9 mouse cellular contexts compared by ENCODE assay signal in genomic region chr5:142973971-142974370, GRCm38 (mm10). TPM values are rescaled to one million over a fixed set of nuclear protein-coding genes. Genes with fewer than 3 reads are reported as not detected.
A peak's percentile ranks its signal among the peaks of the same experiment; 100 is the strongest.
DNase-seq lines count a peak whose midpoint lies in the region; ATAC-seq and TF ChIP-seq lines count a peak whose summit lies in the region.
"Had no signal": no experiment of that assay in that cellular context is flagged by ENCODE, and none has a peak within 500 bp of the region (broad histone marks: within the 10 kb centered on the region; RNA-seq: fewer than 3 reads in every experiment).

No protein-coding gene starts in this region.

- H3K36me3 ChIP-seq in intestine, embryonic 14.5 days (ENCODE audit: control insufficient read depth, insufficient read depth, low read length): peaks cover 48% of the 10 kb centered on the region
- H3K36me3 ChIP-seq in intestine, postnatal 0 days (ENCODE audit: control insufficient read depth, insufficient read depth): peaks cover 21% of the 10 kb centered on the region; the same call in 1 of the 2 replicates
- H3K36me3 ChIP-seq in forebrain, embryonic 12.5 days (replicated peaks): peaks cover 54% of the 10 kb centered on the region
- H3K36me3 ChIP-seq in midbrain, embryonic 14.5 days (ENCODE audit: control insufficient read depth, insufficient read depth, low read length): peaks cover 53% of the 10 kb centered on the region

- H3K9me3 ChIP-seq in intestine, embryonic 14.5 days (ENCODE audit: control insufficient read depth, low read length): no peaks in the 10 kb centered on the region
- H3K9me3 ChIP-seq in intestine, postnatal 0 days (ENCODE audit: control insufficient read depth): no peaks in the 10 kb centered on the region
- no peaks in the 10 kb centered on the region; the same call in 1 of the 2 replicates for H3K9me3 ChIP-seq in forebrain, embryonic 12.5 days
- no peaks in the 10 kb centered on the region for H3K9me3 ChIP-seq in midbrain, embryonic 14.5 days (ENCODE audit: control insufficient read depth, low read length)

- no peaks in the 10 kb centered on the region for H3K27me3 ChIP-seq in intestine, embryonic 14.5 days (replicated peaks; ENCODE audit: control insufficient read depth, insufficient read depth, low read length)
- no peaks in the 10 kb centered on the region for H3K27me3 ChIP-seq in intestine, postnatal 0 days (replicated peaks; ENCODE audit: control insufficient read depth, insufficient read depth, low read length)
- no peaks in the 10 kb centered on the region for H3K27me3 ChIP-seq in forebrain, embryonic 12.5 days
- no peaks in the 10 kb centered on the region for H3K27me3 ChIP-seq in midbrain, embryonic 14.5 days (ENCODE audit: control insufficient read depth, insufficient read depth, low read length)

- no peak overlapping the region for H3K9ac ChIP-seq in intestine, embryonic 14.5 days (ENCODE audit: low read length)
- no peak overlapping the region for H3K9ac ChIP-seq in intestine, postnatal 0 days (ENCODE audit: low read depth, low read length)
- H3K9ac ChIP-seq in forebrain, embryonic 12.5 days: no peak overlapping the region
- no peak overlapping the region for H3K9ac ChIP-seq in midbrain, embryonic 14.5 days (replicated peaks; ENCODE audit: low read length)

- H3K4me1 ChIP-seq in intestine, embryonic 14.5 days (replicated peaks; ENCODE audit: control insufficient read depth, insufficient read depth, low read length): peaks cover 16% of the 10 kb centered on the region
- H3K4me1 ChIP-seq in intestine, postnatal 0 days (replicated peaks; ENCODE audit: control insufficient read depth, insufficient read depth, low read length): no peaks in the 10 kb centered on the region; the same call in 1 of the 2 replicates
- H3K4me1 ChIP-seq in forebrain, embryonic 12.5 days: peaks cover 13% of the 10 kb centered on the region
- H3K4me1 ChIP-seq in midbrain, embryonic 14.5 days (ENCODE audit: control insufficient read depth, insufficient read depth, low read length): peaks cover 11% of the 10 kb centered on the region; the same call in 1 of the 2 replicates

- H3K4me2 ChIP-seq in intestine, embryonic 14.5 days (ENCODE audit: low read length): no peak overlapping the region
- no peak overlapping the region for H3K4me2 ChIP-seq in intestine, postnatal 0 days (replicated peaks; ENCODE audit: low read depth)
- H3K4me2 ChIP-seq in forebrain, embryonic 12.5 days: no peak overlapping the region
- H3K4me2 ChIP-seq in midbrain, embryonic 14.5 days (ENCODE audit: low read length): no peak overlapping the region

- no peak for TF ChIP-seq CTCF in intestine, postnatal 0 days (IDR thresholded peaks at IDR 0.05; ENCODE audit: low read depth)

- no peak overlapping the region for H3K4me3 ChIP-seq in intestine, embryonic 14.5 days (ENCODE audit: low read depth, low read length)
- no peak overlapping the region for H3K4me3 ChIP-seq in intestine, postnatal 0 days (ENCODE audit: low read depth, low read length)
- no peak overlapping the region for H3K4me3 ChIP-seq in forebrain, embryonic 12.5 days (replicated peaks)
- no peak overlapping the region for H3K4me3 ChIP-seq in midbrain, embryonic 14.5 days (replicated peaks; ENCODE audit: low read depth, low read length)

- DNase-seq in intestine, embryonic 14.5 days (ENCODE audit: low spot score): no peak
- DNase-seq in R1 (ENCODE audit: low read depth, low spot score): peak; percentile 76
- DNase-seq in midbrain, embryonic 14.5 days: no peak
- DNase-seq in T-cell, adult 2 months (ENCODE audit: low spot score): no peak
- DNase-seq in cerebellum, adult 9-11 months: no peak
- no peak for DNase-seq in cerebellum, adult 11 months
- DNase-seq: kidney, adult 11 months had no signal

- 0 out of 2 replicates have a peak overlapping the region, but pooled peaks have one; percentile 47 for H3K27ac ChIP-seq in intestine, embryonic 14.5 days (ENCODE audit: low read depth)
- H3K27ac ChIP-seq in intestine, postnatal 0 days (ENCODE audit: low read depth, low read length): no peak overlapping the region
- H3K27ac ChIP-seq in forebrain, embryonic 12.5 days: peak overlapping the region; percentile 80
- H3K27ac ChIP-seq in midbrain, embryonic 14.5 days (replicated peaks; ENCODE audit: low read depth, low read length): peak overlapping the region; percentile 69

- ATAC-seq in intestine, embryonic 14.5 days (replicated peaks; ENCODE audit: low FRiP score, low TSS enrichment, low read depth): no peak
- no peak for ATAC-seq in intestine, postnatal 0 days
- ATAC-seq in forebrain, embryonic 12.5 days (ENCODE audit: low FRiP score): peak; percentile 34
- no peak; the same call in 1 of the 2 replicates for ATAC-seq in midbrain, embryonic 14.5 days (ENCODE audit: low FRiP score, low TSS enrichment)

- 64% methylated on average over 3 of the region's 3 CpGs for WGBS in intestine, embryonic 14.5 days
- 52% methylated on average over 3 of the region's 3 CpGs for WGBS in intestine, postnatal 0 days
- WGBS in forebrain, embryonic 12.5 days: 68% methylated on average over 3 of the region's 3 CpGs
- WGBS in midbrain, embryonic 14.5 days: 40% methylated on average over 3 of the region's 3 CpGs

RNA-seq across cellular contexts. Expression of gene Fscn1, which starts 13.8 kb away (rescaled TPM):
- 230 and 247 TPM in 2 replicates for polyA plus RNA-seq in intestine, embryonic 14.5 days (2014; fragmentation: Nextera tagmentation; extraction: Ambion mirVana)
- 36.5 and 37.1 TPM in 2 replicates for polyA plus RNA-seq in intestine, postnatal 0 days (2015; fragmentation: Nextera tagmentation; extraction: Ambion mirVana)
- polyA plus RNA-seq in forebrain, embryonic 12.5 days (2016; fragmentation: Nextera tagmentation; extraction: Ambion mirVana): 665 and 748 TPM in 2 replicates
- polyA plus RNA-seq in midbrain, embryonic 14.5 days (2014; fragmentation: Nextera tagmentation; extraction: Ambion mirVana): 521 and 580 TPM in 2 replicates
